Mouse (Mus musculus) erythroblast, embryonic 14.5 days (primary cell): ENCODE measurements around the gene Vps11. TPM values are rescaled to one million over a fixed set of nuclear protein-coding genes. Genes with fewer than 3 reads are reported as not detected.
"Not testable (repeated sequence)": the region's sequence is repeated elsewhere in the genome, so short reads cannot be mapped to it uniquely, and the experiment has no call there.

ENCODE experiments used
- H3K27me3 ChIP-seq: 2 replicates; pipeline ENCODE4 v1.6.1; 2012; ENCODE audit warnings: inconsistent platforms; ENCODE audit not compliant: control insufficient read depth
- H3K36me3 ChIP-seq: 2 replicates; pipeline ENCODE4 v1.6.1; 2012; ENCODE audit warnings: mild to moderate bottlenecking, inconsistent platforms; ENCODE audit not compliant: control insufficient read depth
- H3K4me1 ChIP-seq: 2 replicates; pipeline ENCODE4 v1.6.1; 2012; ENCODE audit warnings: inconsistent platforms; ENCODE audit not compliant: control insufficient read depth
- H3K4me3 ChIP-seq: replicated peaks from 2 replicates; pipeline ENCODE3; 2012; ENCODE audit warnings: moderate library complexity, mild to moderate bottlenecking, inconsistent platforms
- H3K9me3 ChIP-seq: 2 replicates; pipeline ENCODE4 v1.6.1; 2012; ENCODE audit warnings: low read length, inconsistent platforms, mixed read lengths; ENCODE audit not compliant: control insufficient read depth
- GATA1 ChIP-seq: IDR thresholded peaks from 2 replicates; pipeline ENCODE4 v1.6.1; 2012; ENCODE audit warnings: low read length, inconsistent platforms, mixed read lengths
- TAL1 ChIP-seq: IDR thresholded peaks from 3 replicates; pipeline ENCODE4 v1.6.1; 2012; ENCODE audit warnings: low read length, inconsistent platforms, mixed read lengths
- polyA plus RNA-seq: library from polyadenylated mRNA; stranded (reverse); fragments of >175 nt; gene quantifications from 2 replicates; pipeline ENCODE4 v1.2.3, GENCODE M21; 2012

Vps11 gene
- polyA plus RNA-seq, 1 experiment = 1.4 TPM

GRCm38 (mm10) chr9:44379054-44379834 is 17.8 kb upstream of the Vps11 start, which contains the start of gene Hyou1:
Gene Hyou1, plus strand, starts transcription at chr9:44379490.
- peaks cover 40% of the 10 kb centered on the region for H3K36me3 ChIP-seq
- H3K27me3 ChIP-seq = no peaks in the 10 kb centered on the region
- TF ChIP-seq GATA1 (peak; percentile 78), TAL1 (no peak)
- H3K4me3 ChIP-seq = peak within 1 kb of the TSS; percentile 79
- H3K9me3 ChIP-seq = no peaks in the 10 kb centered on the region
- H3K4me1 ChIP-seq = peaks cover 38% of the 10 kb centered on the region

GRCm38 (mm10) chr9:44378153-44378730 is 16.8 kb upstream of the Vps11 start:
- Histone ChIP-seq H3K27me3 (no peaks in the 10 kb centered on the region), H3K4me1 (peaks cover 46% of the 10 kb centered on the region), H3K9me3 (no peaks in the 10 kb centered on the region), H3K4me3 (peak overlapping the region; percentile 79), H3K36me3 (peaks cover 30% of the 10 kb centered on the region)
- no peak for TF ChIP-seq GATA1
- TF ChIP-seq TAL1 = no peak

GRCm38 (mm10) chr9:44377335-44377734 is 15.9 kb upstream of the Vps11 start:
- not testable (repeated sequence) for H3K27me3 ChIP-seq, H3K9me3 ChIP-seq, H3K4me3 ChIP-seq
- Histone ChIP-seq H3K4me1 (peaks cover 46% of the 10 kb centered on the region), H3K36me3 (peaks cover 21% of the 10 kb centered on the region)

GRCm38 (mm10) chr9:44376141-44376540 is 14.7 kb upstream of the Vps11 start:
- Histone ChIP-seq H3K4me3 (no peak overlapping the region), H3K36me3 (peaks cover 9% of the 10 kb centered on the region), H3K27me3 (no peaks in the 10 kb centered on the region), H3K9me3 (no peaks in the 10 kb centered on the region), H3K4me1 (peaks cover 41% of the 10 kb centered on the region)
- no peak for TF ChIP-seq GATA1
- no peak for TF ChIP-seq TAL1

- Histone ChIP-seq H3K27me3 (no peaks in the 10 kb centered on the region), H3K9me3 (no peaks in the 10 kb centered on the region)
- no peak for TF ChIP-seq TAL1
- TF ChIP-seq GATA1 = no peak
Measured at GRCm38 (mm10) chr9:44373386-44373785, 11.9 kb upstream of the Vps11 start.

GRCm38 (mm10) chr9:44364480-44364879 is 3.0 kb upstream of the Vps11 start:
- Histone ChIP-seq H3K9me3 (no peaks in the 10 kb centered on the region), H3K4me1 (peaks cover 23% of the 10 kb centered on the region), H3K36me3 (peaks cover 6% of the 10 kb centered on the region), H3K27me3 (no peaks in the 10 kb centered on the region), H3K4me3 (no peak overlapping the region)
- TF ChIP-seq GATA1 (no peak), TAL1 (no peak)

More at GRCm38 (mm10) chr9:44373386-44373785, 11.9 kb upstream of the Vps11 start:
- H3K36me3 ChIP-seq = no peaks in the 10 kb centered on the region
- no peak overlapping the region for H3K4me3 ChIP-seq
- H3K4me1 ChIP-seq = peaks cover 19% of the 10 kb centered on the region

GRCm38 (mm10) chr9:44361931-44362330 is 461 bp upstream of the Vps11 start:
- H3K27me3 ChIP-seq = not testable (repeated sequence)
- H3K4me3 ChIP-seq = peak overlapping the region; percentile 82

GRCm38 (mm10) chr9:44357207-44357606 is 4.3 kb downstream of the Vps11 start:
- Histone ChIP-seq H3K36me3 (peaks cover 76% of the 10 kb centered on the region), H3K4me1 (peaks cover 42% of the 10 kb centered on the region), H3K9me3 (no peaks in the 10 kb centered on the region), H3K27me3 (no peaks in the 10 kb centered on the region), H3K4me3 (peak overlapping the region; percentile 5)
- TF ChIP-seq GATA1 (no peak), TAL1 (no peak)

More at GRCm38 (mm10) chr9:44361931-44362330, 461 bp upstream of the Vps11 start:
- H3K36me3 ChIP-seq = peaks cover 29% of the 10 kb centered on the region
- H3K4me1 ChIP-seq = peaks cover 32% of the 10 kb centered on the region
- not testable (repeated sequence) for H3K9me3 ChIP-seq

GRCm38 (mm10) chr9:44353142-44353541 is 8.3 kb downstream of the Vps11 start:
- Histone ChIP-seq H3K4me3 (no peak overlapping the region), H3K36me3 (peaks cover 98% of the 10 kb centered on the region), H3K27me3 (no peaks in the 10 kb centered on the region), H3K9me3 (peaks cover 6% of the 10 kb centered on the region), H3K4me1 (peaks cover 28% of the 10 kb centered on the region)
- TF ChIP-seq GATA1 (no peak), TAL1 (no peak)
